Mouse (Mus musculus) left cerebral cortex, adult 6 months (tissue): ENCODE results near the gene Gm10392. TPM values are rescaled to one million over a fixed set of nuclear protein-coding genes. Genes with fewer than 3 reads are reported as not detected.

Experiments
- long read RNA-seq, 2 experiments: library from polyadenylated mRNA; unstranded; transcript quantifications; one replicate each; pipeline ENCODE4 v2.0.0; 2019 to 2020
- polyA plus RNA-seq: library from polyadenylated mRNA; unstranded; fragments of <200 nt; fragmentation: Nextera tagmentation; gene quantifications from 2 replicates; pipeline ENCODE4 v1.2.3, GENCODE M21; 2021

Gene Gm10392
- not detected in 2 replicates for polyA plus RNA-seq
- long read RNA-seq, experiment 1, partial matches to known transcripts: 0 of 1 reads
- long read RNA-seq, experiment 1, other reads (novel, unspliced or antisense): 1 of 1 reads
- long read RNA-seq, experiment 2: 0 reads

DNA sequence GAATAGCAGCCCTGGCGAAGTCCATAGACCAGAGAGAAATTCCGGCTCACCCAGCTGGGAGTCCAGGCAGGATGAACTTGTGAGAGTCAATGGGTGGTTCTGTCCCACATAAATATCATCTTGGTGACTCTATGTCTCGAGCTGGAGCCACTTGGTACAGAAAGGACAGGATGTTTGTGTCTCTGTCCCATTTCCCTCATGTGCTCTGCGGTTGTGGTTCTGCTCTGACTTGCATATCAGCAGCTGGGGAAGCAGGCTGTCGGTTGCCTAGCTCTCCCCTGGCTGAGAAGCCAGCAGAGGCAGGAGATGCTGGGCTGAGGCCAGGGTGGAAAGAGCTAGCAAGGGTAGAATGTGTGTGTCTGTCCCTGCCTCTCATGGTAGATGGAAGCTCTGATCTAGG is at the start of gene Gm10392:
TSS of gene Gm10392 (minus strand) at position 156 of the 400 bp plus-strand sequence.

GRCm38 (mm10) chr11:77515637-77516552 is 3.1 kb downstream of the Gm10392 start, which contains the start of gene Trp53i13:
TSS of gene Trp53i13 (minus strand) at chr11:77515980.

GRCm38 (mm10) chr11:77514832-77515636 is 4.0 kb downstream of the Gm10392 start, which contains the start of gene Abhd15:
TSS of gene Abhd15 (plus strand) at chr11:77515121.

GRCm38 (mm10) chr11:77493512-77494343 is 25.3 kb downstream of the Gm10392 start, which contains the start of gene Git1:
TSS of gene Git1 (plus strand) at chr11:77493562.

DNA sequence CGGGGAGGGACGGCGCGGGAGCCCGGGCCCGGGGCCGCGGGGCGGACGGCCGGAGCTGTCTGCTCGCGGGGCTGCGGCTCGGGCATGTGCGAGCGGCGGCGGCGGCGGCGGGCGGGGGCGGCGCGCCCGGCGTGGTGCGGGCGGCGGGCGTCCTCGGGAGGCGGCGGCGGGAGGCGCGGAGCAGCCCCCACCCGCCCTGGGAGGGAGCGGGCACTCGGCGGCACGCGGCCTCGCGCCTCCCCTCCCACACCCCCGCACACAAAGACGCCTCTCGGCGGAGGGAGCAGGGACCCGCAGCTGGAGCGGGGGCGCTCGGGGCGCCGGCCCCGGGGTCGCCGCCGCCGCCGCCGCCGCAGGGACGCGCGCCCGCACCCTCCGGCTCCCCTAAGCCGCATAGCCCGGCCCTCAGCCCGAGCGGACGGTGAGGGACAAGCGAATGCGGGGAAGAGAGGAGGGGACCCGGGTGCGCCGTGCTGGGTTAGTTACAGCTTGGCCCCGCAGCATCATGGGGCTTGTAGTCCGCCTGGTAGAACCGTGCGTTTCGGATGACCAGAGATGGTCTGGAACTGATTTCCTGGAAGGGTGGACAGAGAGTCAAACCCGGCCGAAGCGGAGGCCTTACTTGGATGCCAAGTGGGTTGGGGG is 29.3 kb downstream of the Gm10392 start, which contains the start of gene Ankrd13b:
TSS of gene Ankrd13b (minus strand) at position 88 of the 645 bp plus-strand sequence.

Other genes starting within 250 kb of the Gm10392 start
- 7.2 and 7.5 TPM in 2 replicates for gene Coro6, start 56.8 kb downstream of the Gm10392 start, polyA plus RNA-seq
- 5.0 and 25.4 TPM in 2 replicates for gene Ankrd13b, start 29.5 kb downstream of the Gm10392 start, polyA plus RNA-seq
- gene Git1, start 25.6 kb downstream of the Gm10392 start, polyA plus RNA-seq: 33.1 and 34.5 TPM in 2 replicates
- gene Abhd15, start 4.1 kb downstream of the Gm10392 start, polyA plus RNA-seq: 1.0 TPM in 2 replicates
- 10.5 and 10.6 TPM in 2 replicates for gene Trp53i13, start 3.2 kb downstream of the Gm10392 start, polyA plus RNA-seq
- 11.2 and 21.6 TPM in 2 replicates for gene Taok1, start 88.6 kb upstream of the Gm10392 start, polyA plus RNA-seq
- 4.1 and 5.0 TPM in 2 replicates for gene Nufip2, start 167.0 kb upstream of the Gm10392 start, polyA plus RNA-seq
- not detected in 2 replicates for gene Cryba1, start 206.1 kb upstream of the Gm10392 start, polyA plus RNA-seq
- gene Myo18a, start 244.0 kb upstream of the Gm10392 start, polyA plus RNA-seq: 18.0 and 27.7 TPM in 2 replicates